Mouse (Mus musculus): ENCODE results near the gene Tnrc6b.

Tnrc6b gene

DNA sequence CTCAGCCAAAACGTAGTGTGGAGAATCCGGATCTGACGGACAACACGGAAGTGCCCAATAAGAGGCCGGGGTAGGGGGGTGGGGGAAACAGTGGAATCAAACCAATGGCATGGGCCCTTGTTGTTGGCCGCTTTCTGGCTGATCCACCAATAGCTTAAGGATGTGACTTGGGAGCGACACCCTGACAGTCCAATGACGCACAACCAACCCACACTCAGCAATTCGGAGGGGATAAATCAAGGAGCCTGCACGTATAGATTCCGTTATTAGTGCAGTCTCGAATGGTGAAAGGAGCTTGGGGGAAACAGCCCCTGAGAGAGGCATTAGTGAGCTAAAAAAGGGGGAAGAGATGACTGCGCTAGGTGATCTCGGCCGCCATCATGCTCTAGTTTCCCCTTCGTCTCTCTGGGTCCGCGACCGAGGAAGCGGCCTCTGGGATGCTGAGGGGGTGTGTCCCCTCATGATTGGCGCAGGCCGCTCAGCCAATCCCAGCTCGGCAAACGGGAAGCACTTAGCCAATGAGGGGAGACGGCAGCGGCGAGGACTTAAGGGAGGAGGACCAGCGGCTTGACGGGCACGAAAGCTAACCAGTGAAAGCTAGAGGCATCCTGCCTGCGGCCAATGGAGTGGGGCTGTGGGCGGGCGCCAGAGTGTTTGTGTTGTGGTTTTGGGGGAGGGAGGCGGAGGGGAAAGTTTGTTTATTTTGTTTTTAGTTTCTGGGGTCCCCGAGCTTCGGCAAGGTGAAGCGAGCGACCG, at the start of gene Tnrc6b:
Gene Tnrc6b (plus strand): TSS at position 706 of the 756 bp plus-strand sequence.
- peak; percentile 99 for DNase-seq (ENCODE audit: low read depth, low spot score)

DNA sequence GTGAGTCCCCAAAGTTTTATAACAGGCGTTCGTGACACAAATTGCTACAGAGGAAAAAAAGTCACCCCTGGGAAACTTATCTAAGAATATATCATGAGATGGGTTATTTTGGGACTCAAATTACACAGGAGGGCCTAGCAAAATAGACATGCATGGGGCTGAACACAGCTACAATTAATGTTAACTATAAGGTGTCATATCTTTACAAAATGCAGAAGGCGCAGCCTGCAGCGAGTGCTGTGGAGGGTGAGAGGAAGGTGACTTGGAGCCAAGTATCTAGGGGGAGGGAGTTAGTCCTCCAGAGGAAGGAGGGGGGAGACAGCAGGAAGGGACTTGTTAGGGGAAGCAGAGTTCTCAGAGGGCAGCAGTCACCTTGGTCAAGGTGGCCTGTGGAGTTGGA, 46.7 kb upstream of the Tnrc6b start:
- no peak for DNase-seq (ENCODE audit: low read depth, low spot score)

DNA sequence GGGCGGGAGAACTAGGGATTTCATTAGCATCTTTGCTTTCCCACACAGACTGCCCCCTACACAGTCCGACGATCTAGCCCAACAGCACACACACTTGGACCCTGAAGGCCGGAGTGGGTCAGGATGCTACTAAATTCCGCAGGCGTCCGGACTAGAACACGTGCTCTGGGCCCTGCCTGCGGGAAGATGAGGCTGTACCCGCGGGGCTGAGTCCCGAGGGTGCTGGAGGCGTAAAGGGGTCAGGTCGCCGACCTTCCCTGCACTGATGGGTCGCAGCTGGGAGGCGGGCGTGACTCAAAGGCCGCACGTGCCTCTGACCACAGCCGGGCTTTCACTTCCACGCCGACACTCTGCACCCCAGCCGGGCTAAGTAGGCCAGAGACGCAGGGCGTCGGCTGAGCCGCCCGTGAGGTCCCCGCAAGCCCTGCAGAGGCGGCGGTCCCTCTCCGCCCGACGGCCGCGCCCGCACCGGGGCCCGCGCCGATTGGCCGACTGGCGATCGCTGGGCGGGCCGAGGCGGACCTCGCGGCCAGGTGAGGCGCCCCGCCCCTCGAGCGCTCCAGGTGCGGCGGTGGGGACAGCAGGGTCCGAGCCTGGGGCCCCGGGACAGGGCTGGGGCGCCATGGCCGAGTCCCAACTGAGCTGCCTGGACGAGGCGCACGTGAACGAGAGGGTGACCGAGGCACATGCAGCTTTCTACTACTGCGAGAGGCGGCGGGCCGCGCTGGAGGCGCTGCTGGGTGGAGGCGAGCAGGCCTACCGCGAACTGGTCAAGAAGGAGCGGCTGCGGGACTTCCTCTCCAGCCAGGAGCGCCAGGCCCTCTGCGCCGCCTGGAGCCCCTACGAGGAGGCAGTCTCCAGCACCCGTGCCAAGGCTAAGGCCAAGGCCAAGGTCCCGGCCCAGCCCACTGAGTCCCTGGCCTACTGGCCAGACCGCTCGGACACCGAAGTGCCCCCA, 39.5 kb upstream of the Tnrc6b start, which contains the start of gene Fam83f:
Gene Fam83f (plus strand): TSS at position 553 of the 958 bp plus-strand sequence.
- DNase-seq (ENCODE audit: low read depth, low spot score) = no peak

DNA sequence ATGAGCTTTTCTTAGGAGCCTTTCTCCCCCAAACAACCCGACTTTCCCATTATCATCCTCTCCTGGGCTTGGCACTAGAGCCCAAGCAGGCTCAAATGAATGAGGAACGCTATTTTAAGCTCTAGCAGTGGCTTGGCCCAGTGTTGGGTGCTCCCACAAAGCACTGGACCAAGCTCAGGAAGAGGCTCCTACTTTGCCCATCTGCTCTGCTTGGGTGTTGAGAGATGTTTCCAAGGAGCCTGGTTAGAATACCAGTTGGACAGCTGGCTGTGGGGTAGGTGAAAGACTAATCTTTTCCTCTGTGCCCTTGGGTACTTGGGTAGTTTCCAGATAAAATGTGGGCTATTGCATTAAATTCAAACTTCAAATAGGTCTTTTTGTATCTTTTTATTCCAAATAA, 38.3 kb upstream of the Tnrc6b start:
- DNase-seq (ENCODE audit: low read depth, low spot score) = no peak

DNA sequence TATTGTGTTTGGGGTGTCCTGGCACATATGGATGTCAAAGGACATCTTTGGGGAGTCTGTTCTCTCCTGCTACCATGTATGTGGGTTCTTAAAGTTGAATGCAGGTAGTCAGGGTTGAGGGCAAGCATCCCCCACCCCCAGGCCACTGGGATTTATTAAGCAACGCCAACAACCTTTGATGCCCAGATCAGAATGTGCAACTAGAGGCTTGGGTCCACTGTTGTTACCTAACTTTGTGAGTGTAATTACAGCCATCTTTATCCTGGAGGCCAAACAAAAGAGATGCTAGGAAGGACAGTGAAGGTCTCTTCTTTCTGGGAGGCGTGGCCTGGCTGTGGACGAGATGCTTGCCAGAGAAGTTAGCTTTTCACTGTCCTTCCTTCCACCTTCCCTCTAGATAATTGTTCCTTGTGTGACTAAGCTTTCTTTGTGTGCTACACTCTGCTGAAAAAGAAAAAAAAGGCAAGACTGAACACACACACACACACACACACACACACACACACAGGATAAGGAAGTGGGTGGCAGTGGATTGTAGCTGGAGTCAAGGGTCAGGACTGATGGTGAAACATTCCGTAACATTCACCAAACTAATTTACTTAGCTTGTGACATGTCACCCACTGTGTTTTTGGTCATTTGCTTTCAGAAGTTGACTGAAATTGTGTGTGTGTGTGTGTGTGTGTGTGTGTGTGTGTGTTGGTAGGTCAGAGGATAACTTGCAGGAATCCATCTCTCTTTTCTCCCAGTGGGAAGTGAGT, 37.6 kb upstream of the Tnrc6b start:
- DNase-seq (ENCODE audit: low read depth, low spot score) = peak; percentile 70

DNA sequence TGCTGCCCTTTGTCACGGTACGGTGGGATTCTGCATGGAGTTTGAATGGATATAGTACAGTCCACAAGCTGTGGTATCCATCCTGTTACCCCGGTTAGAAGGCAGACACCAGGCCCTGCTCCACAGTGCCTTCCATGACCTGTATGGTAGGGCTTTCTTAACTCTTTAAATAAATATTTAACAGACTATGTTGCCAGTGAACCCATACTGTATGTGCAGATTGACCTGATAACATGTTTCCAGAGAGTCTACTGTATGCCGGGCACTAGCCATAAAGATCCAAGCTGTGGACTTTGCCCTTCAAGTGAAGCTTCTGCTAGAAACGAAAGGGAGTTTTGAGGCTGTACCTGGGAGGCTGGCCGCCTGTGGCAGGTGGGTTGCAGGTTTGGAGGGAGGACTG, 36.4 kb upstream of the Tnrc6b start:
- DNase-seq (ENCODE audit: low read depth, low spot score) = no peak

DNA sequence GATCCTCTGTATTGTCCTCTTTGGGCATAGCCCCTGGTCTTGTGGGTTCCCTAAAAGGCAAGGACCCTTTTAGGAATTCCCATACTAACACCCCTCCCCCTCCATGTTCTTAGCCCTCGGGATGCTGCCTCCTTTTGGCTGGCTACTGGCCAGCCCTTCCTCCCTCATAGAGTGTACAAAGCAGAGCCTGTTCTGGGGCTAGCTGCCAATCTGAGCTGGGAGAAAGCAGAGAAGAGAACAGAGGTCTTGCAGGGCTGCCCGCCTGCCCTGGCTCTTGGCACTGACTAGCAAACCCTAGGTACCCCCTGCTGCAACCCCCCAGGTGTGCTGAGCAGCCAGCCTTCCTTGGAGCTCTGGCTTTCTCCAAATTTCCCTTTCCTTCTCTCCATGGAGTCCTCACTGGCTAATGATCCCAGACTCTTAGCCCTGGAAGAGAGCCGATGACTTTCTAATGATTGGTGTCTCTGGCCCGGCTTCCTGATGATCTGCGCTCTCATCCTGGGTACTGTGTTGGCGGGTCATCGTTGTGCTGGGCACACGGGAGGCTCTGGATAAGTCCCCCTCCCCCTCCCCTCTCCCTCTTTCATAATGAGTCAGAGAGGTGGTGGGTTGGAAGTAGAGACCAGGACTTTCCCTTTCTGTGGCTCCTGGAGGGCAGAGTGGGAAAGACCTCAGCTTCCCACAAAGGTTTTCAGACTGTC, 31.4 kb upstream of the Tnrc6b start:
- peak; percentile 22 for DNase-seq (ENCODE audit: low read depth, low spot score)

DNA sequence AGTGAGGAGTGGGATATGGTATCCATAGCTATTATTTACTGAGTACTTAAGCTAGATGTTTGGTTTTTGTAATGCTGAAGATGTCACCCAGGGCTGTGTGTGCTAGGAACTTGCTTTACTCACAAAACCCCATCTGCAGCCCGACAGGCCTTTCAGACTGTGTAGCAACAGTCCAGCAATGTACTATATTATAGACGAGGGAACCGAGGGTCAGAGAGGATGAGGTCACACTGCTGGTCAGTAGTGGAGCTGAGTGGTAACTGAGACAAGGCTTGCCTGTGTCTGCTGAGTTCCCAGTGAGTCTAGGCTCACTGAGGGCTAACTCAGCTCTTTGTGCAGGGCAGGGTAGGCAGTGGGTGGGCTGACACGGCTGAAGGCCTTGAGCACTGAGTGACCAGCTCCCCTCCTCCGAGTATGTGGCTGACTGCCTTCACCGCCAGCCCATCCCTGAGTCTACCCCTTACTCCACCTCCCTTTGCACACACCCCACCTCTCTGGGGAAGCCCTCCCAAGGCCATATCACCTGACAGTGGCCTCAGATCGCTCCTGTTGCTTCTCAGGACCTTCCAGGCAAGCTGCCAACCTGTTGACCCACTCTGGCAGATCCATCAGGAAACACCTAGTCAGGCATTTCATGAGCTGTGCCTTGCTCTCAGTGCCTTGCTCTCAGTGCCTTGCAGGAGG, 30.6 kb upstream of the Tnrc6b start:
- DNase-seq (ENCODE audit: low read depth, low spot score) = no peak

DNA sequence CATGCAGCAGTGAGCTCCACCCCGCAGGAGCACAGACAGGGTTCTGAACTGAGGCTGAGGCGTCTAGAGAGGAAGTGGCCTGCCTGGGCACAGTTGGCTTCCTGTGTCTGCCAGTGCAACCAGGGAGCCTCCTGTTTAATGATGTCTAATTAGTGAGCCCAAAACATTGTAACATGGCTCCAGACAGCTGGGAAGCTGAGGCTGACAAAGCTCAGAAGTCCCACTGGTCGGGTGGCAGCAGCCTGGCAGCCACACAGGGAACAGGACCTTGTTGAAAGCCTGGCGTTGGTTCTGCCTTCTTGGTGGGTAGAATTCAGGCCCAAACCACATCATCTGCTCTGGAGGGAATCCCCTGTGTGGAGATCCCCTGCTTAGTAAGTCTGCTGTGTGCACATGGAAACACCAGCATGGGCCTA, 29.6 kb upstream of the Tnrc6b start:
- no peak for DNase-seq (ENCODE audit: low read depth, low spot score)

DNA sequence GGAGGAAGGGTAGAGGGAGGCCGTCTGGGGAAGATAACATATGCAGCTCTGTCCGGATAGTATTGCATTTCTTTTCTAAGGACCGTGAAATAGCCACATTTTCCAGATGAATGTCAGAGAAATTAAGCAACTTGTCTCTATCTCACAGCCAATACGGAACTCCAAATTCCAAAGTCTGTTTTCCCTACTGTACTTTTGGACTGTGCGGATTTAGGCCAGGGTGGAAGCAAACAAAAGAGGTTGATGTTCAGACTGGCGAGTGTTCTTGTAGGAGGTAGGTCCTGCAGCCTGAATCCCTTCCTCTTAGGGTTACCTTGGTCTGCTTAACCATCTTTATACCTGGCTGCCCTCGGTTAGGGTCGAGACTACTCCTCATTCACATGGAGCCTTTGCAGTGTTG, 28.8 kb upstream of the Tnrc6b start:
- no peak for DNase-seq (ENCODE audit: low read depth, low spot score)

DNA sequence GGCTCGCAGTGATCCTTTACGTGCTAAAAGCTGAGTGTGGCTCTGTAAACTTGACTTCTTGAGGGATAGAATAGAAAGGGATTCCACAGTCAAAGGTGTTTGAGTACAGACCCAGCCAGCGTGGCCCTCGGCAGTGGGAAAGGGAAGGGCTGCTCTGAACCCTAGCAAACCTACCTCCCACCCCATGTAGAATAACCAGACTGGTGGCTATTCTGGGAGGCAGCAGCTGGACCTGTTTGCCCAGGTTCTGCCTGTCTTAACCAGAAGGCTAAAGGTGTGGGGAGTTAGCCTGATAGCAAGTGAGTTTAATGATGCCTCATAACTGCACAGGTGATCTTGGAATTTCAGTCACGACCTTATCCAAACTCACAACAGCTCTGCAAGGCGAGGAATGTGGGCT, 28.0 kb upstream of the Tnrc6b start:
- no peak for DNase-seq (ENCODE audit: low read depth, low spot score)

DNA sequence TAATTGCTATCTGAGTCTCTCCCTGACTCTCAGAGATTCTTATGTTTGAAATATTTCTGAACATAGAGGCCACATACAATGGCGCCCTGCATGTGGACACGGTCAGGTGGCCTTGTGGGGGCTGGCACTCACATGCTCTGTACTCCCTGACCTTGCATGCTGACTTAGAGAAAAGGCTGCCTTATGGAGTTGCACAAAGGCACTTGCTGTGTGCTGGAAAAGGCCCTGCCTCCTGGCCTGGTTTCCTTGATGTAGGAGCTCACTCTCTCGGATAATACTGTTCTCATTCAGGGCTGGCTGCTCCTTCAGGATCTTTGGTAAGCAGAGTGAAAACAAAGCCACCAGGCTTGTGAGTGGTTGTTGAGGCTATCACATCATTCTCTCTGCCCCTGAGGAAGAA, 27.1 kb upstream of the Tnrc6b start:
- no peak for DNase-seq (ENCODE audit: low read depth, low spot score)

DNA sequence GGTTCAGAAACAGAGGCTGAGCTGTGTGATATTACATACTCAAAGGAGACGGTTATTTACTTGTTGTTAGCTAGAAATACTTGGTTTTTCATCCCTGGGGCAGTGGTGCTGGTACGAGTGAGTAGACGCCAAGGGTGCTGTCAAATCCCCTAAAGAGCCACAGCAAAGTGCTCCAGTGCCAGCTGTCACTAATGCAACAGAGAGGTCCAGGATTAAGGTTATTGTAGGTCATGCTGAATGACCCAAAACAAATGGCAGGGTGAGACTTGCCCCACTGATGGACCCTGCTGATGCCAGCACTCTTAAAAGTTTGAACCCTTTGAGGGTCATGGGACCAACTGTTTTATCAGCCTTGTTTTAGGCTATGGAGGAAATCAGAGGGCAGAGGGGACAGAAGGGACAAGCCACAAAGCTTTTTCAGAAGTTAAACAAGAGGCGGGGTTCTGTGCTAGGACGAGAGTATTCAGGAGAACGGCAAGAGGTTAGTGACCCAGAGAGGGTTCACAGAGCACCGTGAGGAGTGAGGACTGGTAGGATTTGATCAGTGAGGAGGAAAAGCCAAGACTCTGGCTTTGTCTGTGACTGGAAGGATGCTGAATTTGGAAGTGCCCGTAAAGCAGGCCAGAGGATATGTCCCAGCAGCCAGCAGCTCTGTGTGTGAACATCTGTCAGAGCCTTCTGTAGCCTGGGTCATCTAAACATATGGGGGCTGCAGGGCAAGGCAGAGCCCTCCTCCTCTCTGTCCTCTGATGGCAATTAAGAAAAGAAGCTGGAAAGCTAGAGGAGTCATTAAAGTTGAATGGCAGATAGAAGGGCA, 26.1 kb upstream of the Tnrc6b start:
- DNase-seq (ENCODE audit: low read depth, low spot score) = no peak

DNA sequence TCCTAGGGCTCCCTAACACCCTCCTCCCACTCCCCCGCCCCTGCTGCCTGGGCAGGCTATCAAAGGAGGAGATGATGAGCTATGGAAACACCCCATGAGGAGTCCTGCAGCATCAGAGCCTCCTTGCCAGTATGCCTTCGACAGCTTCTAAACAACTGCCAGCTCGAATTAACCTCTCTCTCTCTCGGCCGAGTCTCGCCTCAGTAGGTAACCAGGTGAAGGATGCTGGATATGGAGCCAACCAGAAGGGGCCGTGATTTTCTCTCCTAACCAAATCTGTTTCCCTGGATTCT, 25.6 kb upstream of the Tnrc6b start:
- DNase-seq (ENCODE audit: low read depth, low spot score) = no peak

DNA sequence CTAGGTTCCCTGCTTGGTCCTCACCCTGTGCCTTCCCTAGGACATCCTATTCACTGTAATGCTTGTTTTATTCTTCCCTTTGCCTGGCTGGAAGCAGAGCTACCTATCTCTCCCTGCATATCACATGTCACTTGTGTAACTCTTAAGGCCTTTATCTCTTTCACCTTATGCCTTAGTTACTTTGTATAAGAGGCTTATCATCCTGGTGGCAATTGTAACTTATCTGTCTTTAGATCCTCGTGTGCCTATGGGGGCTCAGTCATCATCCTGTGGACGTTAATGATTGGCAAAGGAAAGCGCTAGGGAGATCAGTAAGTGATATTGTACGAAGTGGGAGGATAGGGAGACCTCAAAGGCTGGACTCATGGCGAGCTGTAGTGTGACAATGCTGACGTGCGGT, 22.6 kb upstream of the Tnrc6b start:
- DNase-seq (ENCODE audit: low read depth, low spot score) = no peak

DNA sequence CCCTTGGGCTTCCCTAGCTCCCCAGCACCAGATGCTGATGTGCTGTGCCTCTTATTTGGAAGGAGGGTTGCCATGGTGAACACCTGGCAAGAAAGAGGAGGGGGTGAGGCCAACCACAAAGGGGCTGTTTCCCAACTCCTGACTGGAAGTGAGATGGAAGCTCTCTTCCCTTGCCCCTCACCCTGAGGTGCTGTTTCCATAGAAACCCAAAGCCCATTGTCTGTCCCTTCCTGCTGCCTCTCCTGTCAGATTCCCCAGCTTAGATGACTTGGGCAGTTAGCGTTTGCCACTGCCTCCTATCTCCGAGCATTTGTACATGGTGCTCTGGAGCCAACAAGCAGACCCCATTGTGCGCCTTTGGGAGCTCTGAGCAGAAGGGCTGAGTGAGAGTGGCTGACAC, 17.6 kb upstream of the Tnrc6b start:
- DNase-seq (ENCODE audit: low read depth, low spot score) = no peak

DNA sequence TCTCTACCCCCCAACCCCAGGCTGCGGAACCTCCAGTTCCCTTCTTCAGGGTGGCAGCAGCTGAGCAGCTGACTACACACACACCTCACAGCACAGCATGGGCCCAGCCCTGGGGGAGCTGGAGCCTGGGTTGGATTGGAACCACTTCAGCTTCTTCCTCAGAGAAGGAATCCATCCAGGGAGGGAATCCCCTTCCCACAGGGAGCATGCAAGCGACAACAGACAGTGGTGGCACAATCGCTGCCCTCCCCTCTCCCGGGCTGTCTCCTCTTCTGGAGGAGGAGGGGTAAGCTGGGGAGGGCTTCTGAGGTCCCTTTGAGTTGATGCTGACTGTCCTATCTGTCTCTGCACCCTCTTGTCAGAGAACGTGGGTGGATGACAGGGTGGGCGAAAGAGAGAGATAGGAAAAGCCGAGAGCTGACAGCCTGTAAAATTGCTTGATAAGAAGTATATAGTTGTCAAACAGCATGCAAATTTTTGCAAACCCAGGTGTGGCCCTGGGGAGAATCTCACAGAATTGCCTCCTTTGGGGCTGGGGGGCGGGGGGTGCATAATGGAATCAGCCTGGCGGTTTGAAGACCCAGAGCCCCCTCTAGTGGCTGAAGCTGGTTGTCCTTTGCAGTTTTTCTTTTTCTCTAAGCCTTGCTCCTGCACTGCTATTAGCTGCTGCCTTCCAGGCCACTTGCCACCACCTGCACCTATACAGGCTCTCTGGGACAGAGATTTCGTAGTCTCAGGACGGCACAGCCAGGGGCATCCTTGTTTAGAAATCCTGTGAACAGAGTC, 16.8 kb upstream of the Tnrc6b start:
- peak; percentile 73 for DNase-seq (ENCODE audit: low read depth, low spot score)

DNA sequence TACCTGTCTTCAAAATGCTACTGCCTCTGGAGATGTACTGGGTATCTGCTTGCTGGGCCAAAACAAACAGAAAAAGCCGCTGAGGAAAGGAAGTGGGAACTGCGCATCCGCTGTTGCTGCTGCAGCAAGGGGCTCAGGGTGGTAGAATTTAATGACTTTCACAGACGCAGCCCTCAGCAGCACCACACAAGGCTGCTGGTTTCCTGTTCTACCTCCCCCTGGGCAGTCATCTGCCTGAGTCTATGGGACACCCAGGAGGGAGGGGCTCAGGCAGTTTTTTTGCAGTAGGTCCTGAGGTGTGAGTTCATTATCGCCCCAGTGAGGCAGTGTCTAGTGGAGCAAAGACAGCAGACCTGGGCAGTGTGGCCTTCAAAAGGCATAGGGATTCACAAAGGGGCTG, 13.5 kb upstream of the Tnrc6b start:
- DNase-seq (ENCODE audit: low read depth, low spot score) = no peak

Data from 3T3-L1 (cell line).